Mouse (Mus musculus): Measurements from ENCODE around the gene Fancd2. TPM values are rescaled to one million over a fixed set of nuclear protein-coding genes. Genes with fewer than 3 reads are reported as not detected.

Gene Fancd2
- polyA plus RNA-seq (2016; fragmentation: Nextera tagmentation; extraction: Ambion mirVana), result 12.7 and 13.0 TPM in 2 replicates

DNA sequence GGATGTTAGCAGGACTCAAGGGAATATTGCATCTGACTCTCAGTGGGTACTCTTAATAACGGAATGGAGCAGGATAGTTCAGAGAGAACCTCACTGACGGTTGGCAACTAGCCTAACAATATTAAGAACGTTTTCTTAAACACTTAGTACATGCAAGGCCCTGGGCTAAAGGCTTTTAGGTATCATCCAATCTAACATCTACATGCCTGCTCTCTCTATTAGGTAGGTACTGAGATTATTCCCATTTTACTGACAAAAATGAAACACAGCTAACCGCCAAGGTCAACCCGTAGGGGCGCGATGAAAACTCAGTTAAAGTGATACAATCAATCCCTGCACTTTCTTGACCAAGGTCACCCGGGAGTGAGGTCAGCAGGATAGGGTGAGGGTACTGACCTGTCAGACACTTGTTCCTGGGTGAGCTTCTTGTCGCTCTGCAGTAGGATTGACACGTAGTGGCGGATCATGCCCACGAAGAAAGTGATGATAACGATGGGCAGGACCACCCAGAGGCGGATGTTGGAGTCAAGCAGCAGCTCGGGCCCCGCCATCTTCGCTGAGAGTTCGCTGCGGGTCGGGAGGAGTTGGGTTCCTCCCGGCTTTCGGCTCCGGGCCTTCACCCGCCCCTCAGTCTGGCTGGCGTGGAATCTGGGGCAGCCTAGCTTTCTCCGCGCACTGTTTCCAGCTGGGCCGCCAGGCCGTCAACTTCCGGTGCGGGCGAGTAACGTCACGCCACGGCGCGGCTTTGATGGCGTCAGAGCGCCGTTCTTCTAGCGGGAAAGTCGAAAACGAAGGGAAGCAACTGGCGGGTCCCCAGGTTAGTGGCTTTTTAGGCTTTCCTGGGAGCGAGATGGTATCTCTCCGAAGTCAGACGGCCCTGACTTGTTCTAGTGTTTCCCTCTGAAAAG is at the start of gene Fancd2, which contains the start of gene Emc3:
TSS of gene Fancd2 (plus strand) at position 751 of the 908 bp plus-strand sequence.
TSS of gene Emc3 (minus strand) at position 721 of the 908 bp plus-strand sequence.
- peak within 1 kb of the TSS; percentile 73 for H3K27ac ChIP-seq (replicated peaks)
- WGBS, result under 1% methylated on average over 47 of the region's 47 CpGs
- no peaks in the 10 kb centered on the region for H3K9me3 ChIP-seq
- peaks cover 17% of the 10 kb centered on the region for H3K4me1 ChIP-seq
- peak; percentile 94 for ATAC-seq (ENCODE audit: low FRiP score, low read depth)
- peak within 1 kb of the TSS; percentile 80 for H3K4me2 ChIP-seq (replicated peaks)
- H3K27me3 ChIP-seq, result no peaks in the 10 kb centered on the region
- H3K4me3 ChIP-seq, result peak within 1 kb of the TSS; percentile 87
- H3K36me3 ChIP-seq, result peaks cover 18% of the 10 kb centered on the region; the same call in 1 of the 2 replicates
- H3K9ac ChIP-seq (replicated peaks), result peak within 1 kb of the TSS; percentile 75

- peaks cover 6% of the 10 kb centered on the region for H3K36me3 ChIP-seq
- H3K9me3 ChIP-seq, result no peaks in the 10 kb centered on the region
- ATAC-seq (ENCODE audit: low FRiP score, low read depth), result peak; percentile 56
- peak overlapping the region; percentile 88 for H3K27ac ChIP-seq (replicated peaks)
- H3K4me3 ChIP-seq, result peak overlapping the region; percentile 70
- H3K4me2 ChIP-seq (replicated peaks), result peak overlapping the region; percentile 79
- peak overlapping the region; percentile 69 for H3K9ac ChIP-seq (replicated peaks)
- WGBS, result under 1% methylated on average over 58 of the region's 65 CpGs
- H3K27me3 ChIP-seq, result peaks cover 32% of the 10 kb centered on the region
- peaks cover 34% of the 10 kb centered on the region for H3K4me1 ChIP-seq
These were observed 48.9 kb upstream of the Fancd2 start for GRCm38 (mm10) chr6:113482477-113483099.

DNA sequence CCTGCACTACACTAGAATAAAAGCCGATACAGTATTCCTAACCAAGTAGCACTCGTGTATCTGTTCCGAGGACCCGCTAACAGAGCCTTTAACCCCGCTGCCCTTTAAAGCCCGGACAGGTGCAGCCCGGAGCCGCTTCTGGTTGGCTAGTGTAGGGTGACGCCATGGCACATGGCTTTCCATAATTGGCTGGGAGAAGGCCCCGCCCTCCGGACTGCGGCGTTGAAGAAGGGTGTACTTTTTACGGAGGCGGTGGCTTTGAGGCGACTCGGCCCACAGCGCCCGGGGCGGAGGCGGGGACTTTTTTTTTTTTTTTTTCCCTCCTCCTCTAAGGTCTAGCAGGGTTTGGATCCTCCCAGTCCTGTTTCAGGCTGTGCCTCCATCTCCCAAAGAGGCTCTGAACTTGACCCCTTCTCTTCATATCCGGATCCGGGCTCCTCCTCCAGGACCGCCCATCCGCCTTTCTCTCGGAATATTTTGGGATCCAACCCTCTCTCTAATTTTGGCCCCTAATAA is 48.3 kb upstream of the Fancd2 start, which contains the start of gene Creld1:
TSS of gene Creld1 (plus strand) at position 198 of the 516 bp plus-strand sequence.
- WGBS, result under 1% methylated on average over 26 of the region's 26 CpGs
- peak; percentile 97 for ATAC-seq (ENCODE audit: low FRiP score, low read depth)
- H3K4me1 ChIP-seq, result peaks cover 34% of the 10 kb centered on the region

DNA sequence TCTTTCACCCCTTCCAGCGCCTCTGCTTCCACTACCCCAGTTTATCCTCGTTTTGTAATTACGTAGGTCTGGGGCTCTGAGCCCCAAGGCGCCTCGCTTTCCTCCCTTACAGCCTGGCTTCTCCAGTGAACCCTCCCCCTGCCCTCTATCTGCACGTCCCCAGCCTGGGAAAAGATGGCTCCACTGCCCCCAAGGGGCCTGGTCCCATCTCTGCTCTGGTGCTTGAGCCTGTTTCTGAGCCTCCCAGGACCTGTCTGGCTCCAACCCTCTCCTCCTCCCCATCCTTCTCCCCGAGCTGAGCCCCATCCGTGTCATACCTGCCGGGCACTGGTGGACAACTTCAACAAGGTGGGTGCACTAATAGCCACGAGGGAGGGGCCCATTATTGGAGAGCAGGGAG is 47.8 kb upstream of the Fancd2 start:
- peaks cover 15% of the 10 kb centered on the region for H3K36me3 ChIP-seq
- peak overlapping the region; percentile 88 for H3K27ac ChIP-seq (replicated peaks)
- peaks cover 31% of the 10 kb centered on the region for H3K27me3 ChIP-seq
- H3K4me1 ChIP-seq, result peaks cover 34% of the 10 kb centered on the region
- WGBS, result 12% methylated on average over 10 of the region's 10 CpGs
- no peaks in the 10 kb centered on the region for H3K9me3 ChIP-seq
- peak overlapping the region; percentile 70 for H3K4me3 ChIP-seq
- H3K9ac ChIP-seq (replicated peaks), result peak overlapping the region; percentile 80
- peak overlapping the region; percentile 79 for H3K4me2 ChIP-seq (replicated peaks)
- peak; percentile 63 for ATAC-seq (ENCODE audit: low FRiP score, low read depth)

More for the DNA sequence above, 48.3 kb upstream of the Fancd2 start, which contains the start of gene Creld1:
- no peaks in the 10 kb centered on the region for H3K9me3 ChIP-seq
- peak within 1 kb of the TSS; percentile 80 for H3K9ac ChIP-seq (replicated peaks)
- peak within 1 kb of the TSS; percentile 70 for H3K4me3 ChIP-seq
- H3K4me2 ChIP-seq (replicated peaks), result peak within 1 kb of the TSS; percentile 79
- peaks cover 9% of the 10 kb centered on the region for H3K36me3 ChIP-seq
- H3K27me3 ChIP-seq, result peaks cover 32% of the 10 kb centered on the region
- H3K27ac ChIP-seq (replicated peaks), result peak within 1 kb of the TSS; percentile 88

GRCm38 (mm10) chr6:113487125-113487576 is 44.3 kb upstream of the Fancd2 start:
- H3K4me2 ChIP-seq (replicated peaks), result no peak overlapping the region
- 68% methylated on average over 7 of the region's 7 CpGs for WGBS
- H3K36me3 ChIP-seq, result peaks cover 46% of the 10 kb centered on the region

DNA sequence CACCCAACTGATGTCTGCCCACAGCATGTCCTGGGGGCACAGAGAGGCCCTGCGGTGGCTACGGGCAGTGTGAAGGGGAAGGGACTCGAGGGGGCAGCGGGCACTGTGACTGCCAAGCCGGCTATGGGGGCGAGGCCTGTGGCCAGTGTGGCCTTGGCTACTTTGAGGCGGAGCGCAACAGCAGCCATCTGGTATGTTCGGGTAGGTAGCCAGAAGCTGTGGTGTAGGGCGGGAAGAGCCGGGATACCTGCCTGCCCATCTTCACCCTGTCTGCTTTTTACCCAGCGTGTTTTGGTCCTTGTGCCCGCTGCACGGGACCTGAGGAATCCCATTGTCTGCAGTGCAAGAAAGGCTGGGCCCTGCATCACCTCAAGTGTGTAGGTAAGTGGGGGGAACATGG is 42.1 kb upstream of the Fancd2 start:
- 96% methylated on average over 14 of the region's 14 CpGs for WGBS
- H3K4me1 ChIP-seq, result peaks cover 14% of the 10 kb centered on the region

More at GRCm38 (mm10) chr6:113487125-113487576, 44.3 kb upstream of the Fancd2 start:
- ATAC-seq (ENCODE audit: low FRiP score, low read depth), result no peak
- Histone ChIP-seq H3K27ac (replicated peaks) (no peak overlapping the region), H3K9me3 (no peaks in the 10 kb centered on the region), H3K4me1 (peaks cover 27% of the 10 kb centered on the region), H3K9ac (replicated peaks) (no peak overlapping the region), H3K4me3 (no peak overlapping the region), H3K27me3 (no peaks in the 10 kb centered on the region; the same call in 1 of the 2 replicates)

DNA sequence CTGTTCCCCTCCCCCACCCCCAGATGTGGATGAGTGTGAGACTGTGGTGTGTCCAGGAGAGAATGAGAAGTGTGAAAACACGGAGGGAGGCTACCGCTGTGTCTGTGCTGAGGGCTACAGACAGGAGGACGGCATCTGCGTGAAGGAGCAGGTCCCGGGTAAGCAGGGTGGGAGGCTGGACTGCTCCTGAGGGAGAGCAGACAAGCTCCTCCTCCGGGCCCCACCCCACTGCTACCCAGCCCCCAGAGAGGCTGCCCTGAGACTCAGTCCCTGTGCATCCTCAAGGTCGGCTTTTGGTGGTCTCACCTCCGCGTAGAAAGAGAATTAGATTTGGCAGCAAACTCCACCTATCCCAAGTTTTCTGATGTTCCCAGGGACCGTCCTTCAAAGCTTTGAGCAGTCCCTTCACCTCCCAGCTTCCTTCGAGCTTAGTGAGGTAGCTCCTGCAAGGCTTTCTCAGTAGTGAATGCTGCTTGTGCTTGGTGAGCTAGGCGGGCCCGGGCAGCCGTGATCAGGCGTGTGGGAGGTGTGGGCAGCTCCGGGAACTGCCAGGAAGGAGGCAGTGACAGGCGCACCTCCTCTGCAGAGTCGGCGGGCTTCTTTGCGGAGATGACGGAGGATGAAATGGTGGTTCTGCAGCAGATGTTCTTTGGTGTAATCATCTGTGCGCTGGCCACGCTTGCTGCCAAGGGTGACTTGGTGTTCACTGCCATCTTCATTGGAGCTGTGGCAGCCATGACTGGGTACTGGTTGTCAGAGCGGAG is 39.2 kb upstream of the Fancd2 start:
- 80% methylated on average over 24 of the region's 24 CpGs for WGBS
- H3K9ac ChIP-seq (replicated peaks), result no peak overlapping the region
- H3K4me3 ChIP-seq, result no peak overlapping the region
- no peak overlapping the region for H3K4me2 ChIP-seq (replicated peaks)
- no peaks in the 10 kb centered on the region for H3K9me3 ChIP-seq
- peaks cover 47% of the 10 kb centered on the region for H3K36me3 ChIP-seq
- no peak overlapping the region for H3K27ac ChIP-seq (replicated peaks)
- H3K27me3 ChIP-seq, result peaks cover 18% of the 10 kb centered on the region
- H3K4me1 ChIP-seq, result peaks cover 12% of the 10 kb centered on the region
- no peak for ATAC-seq (ENCODE audit: low FRiP score, low read depth)

More for the DNA sequence above, 42.1 kb upstream of the Fancd2 start:
- Histone ChIP-seq H3K9ac (replicated peaks) (no peak overlapping the region), H3K27me3 (no peaks in the 10 kb centered on the region; the same call in 1 of the 2 replicates), H3K9me3 (no peaks in the 10 kb centered on the region), H3K4me2 (replicated peaks) (no peak overlapping the region), H3K4me3 (no peak overlapping the region), H3K36me3 (peaks cover 53% of the 10 kb centered on the region), H3K27ac (replicated peaks) (no peak overlapping the region)
- no peak for ATAC-seq (ENCODE audit: low FRiP score, low read depth)

- Histone ChIP-seq H3K4me1 (peaks cover 12% of the 10 kb centered on the region; the same call in 1 of the 2 replicates), H3K27ac (replicated peaks) (0 out of 2 replicates have a peak overlapping the region, but pooled peaks have one; percentile 36), H3K4me2 (replicated peaks) (peak overlapping the region; percentile 56), H3K4me3 (peak overlapping the region; percentile 42), H3K9me3 (no peaks in the 10 kb centered on the region), H3K27me3 (peaks cover 18% of the 10 kb centered on the region), H3K36me3 (peaks cover 34% of the 10 kb centered on the region), H3K9ac (replicated peaks) (peak overlapping the region; percentile 29)
- ATAC-seq (ENCODE audit: low FRiP score, low read depth), result peak; percentile 81
- WGBS, result 2% methylated on average over 51 of the region's 54 CpGs
These were observed 37.2 kb upstream of the Fancd2 start for GRCm38 (mm10) chr6:113494258-113494788.

GRCm38 (mm10) chr6:113495071-113495675 is 36.3 kb upstream of the Fancd2 start:
- Histone ChIP-seq H3K27me3 (peaks cover 23% of the 10 kb centered on the region), H3K27ac (replicated peaks) (no peak overlapping the region), H3K36me3 (peaks cover 25% of the 10 kb centered on the region), H3K4me2 (replicated peaks) (peak overlapping the region; percentile 56), H3K4me1 (peaks cover 12% of the 10 kb centered on the region; the same call in 1 of the 2 replicates), H3K4me3 (peak overlapping the region; percentile 42), H3K9ac (replicated peaks) (no peak overlapping the region; the same call in 1 of the 2 replicates), H3K9me3 (no peaks in the 10 kb centered on the region)
- WGBS, result 51% methylated on average over 28 of the region's 28 CpGs
- no peak; the same call in 1 of the 2 replicates for ATAC-seq (ENCODE audit: low FRiP score, low read depth)

DNA sequence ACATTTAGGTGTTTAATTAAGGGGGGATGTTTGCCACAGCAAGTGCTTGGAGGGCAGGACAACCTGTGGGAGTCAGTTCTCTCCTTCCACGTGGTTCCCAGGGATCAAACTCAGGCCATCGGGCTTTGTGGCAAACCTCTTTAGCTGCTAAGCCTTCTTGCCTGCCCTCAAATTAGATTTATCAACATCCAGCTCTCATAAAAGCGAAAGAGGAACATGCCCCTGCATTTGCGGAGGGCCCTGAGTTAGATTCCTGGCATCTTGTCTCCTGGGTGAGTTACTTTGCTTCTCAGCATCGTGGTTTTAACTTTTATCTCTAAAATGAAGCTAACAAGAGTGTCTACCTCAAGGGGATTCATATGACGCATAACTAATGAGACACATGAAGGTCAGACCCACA is 32.1 kb upstream of the Fancd2 start:
- Histone ChIP-seq H3K36me3 (no peaks in the 10 kb centered on the region), H3K27ac (replicated peaks) (no peak overlapping the region)
- WGBS, result 82% methylated on average over 6 of the region's 6 CpGs

More for the DNA sequence above, 32.1 kb upstream of the Fancd2 start:
- H3K27me3 ChIP-seq, result peaks cover 38% of the 10 kb centered on the region
- H3K9ac ChIP-seq (replicated peaks), result no peak overlapping the region
- H3K4me2 ChIP-seq (replicated peaks), result no peak overlapping the region
- no peak overlapping the region for H3K4me3 ChIP-seq
- no peaks in the 10 kb centered on the region for H3K9me3 ChIP-seq
- no peak for ATAC-seq (ENCODE audit: low FRiP score, low read depth)
- peaks cover 23% of the 10 kb centered on the region for H3K4me1 ChIP-seq

All from midbrain, embryonic 12.5 days (tissue).